Mouse (Mus musculus): ENCODE data around the gene Arrdc1. TPM values are rescaled to one million over a fixed set of nuclear protein-coding genes. Genes with fewer than 3 reads are reported as not detected.

The Arrdc1 gene
- polyA plus RNA-seq, 1 experiment from 2014 or later: 40.9 TPM

DNA sequence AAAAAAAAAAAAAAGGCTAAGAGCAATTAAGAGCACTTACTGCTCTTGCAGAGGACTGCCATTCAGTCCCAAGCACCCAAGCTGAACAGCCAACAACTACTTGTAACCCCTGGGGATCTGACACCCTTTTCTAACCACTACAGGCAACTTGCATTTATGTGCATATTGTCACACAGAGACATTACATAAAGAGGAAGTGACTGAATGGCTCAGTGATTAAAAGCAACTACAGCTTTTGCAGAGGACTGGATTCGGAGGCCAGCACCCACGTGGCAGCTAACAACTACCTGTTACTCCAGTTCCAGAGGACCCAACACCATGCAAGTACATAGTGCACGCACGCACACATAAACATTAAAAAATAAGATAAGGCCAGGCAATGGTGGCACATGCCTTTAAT, 24.6 kb downstream of the Arrdc1 start:
- Histone ChIP-seq H3K4me2 (ENCODE audit: low read length) (no peak overlapping the region), H3K9me3 (ENCODE audit: control insufficient read depth, low read length) (no peaks in the 10 kb centered on the region), H3K27me3 (replicated peaks; ENCODE audit: control insufficient read depth, insufficient read depth, low read length) (no peaks in the 10 kb centered on the region), H3K9ac (replicated peaks; ENCODE audit: low read depth, low read length) (no peak overlapping the region), H3K27ac (ENCODE audit: low read length) (no peak overlapping the region), H3K4me3 (replicated peaks; ENCODE audit: low read length) (no peak overlapping the region), H3K4me1 (replicated peaks; ENCODE audit: control insufficient read depth, insufficient read depth, low read length) (peaks cover 15% of the 10 kb centered on the region), H3K36me3 (ENCODE audit: control insufficient read depth, insufficient read depth) (0 out of 2 replicates have a peak, but pooled peaks cover 3% of the 10 kb centered on the region)
- no peak for ATAC-seq
- WGBS: over 99% methylated on average over 4 of the region's 4 CpGs

DNA sequence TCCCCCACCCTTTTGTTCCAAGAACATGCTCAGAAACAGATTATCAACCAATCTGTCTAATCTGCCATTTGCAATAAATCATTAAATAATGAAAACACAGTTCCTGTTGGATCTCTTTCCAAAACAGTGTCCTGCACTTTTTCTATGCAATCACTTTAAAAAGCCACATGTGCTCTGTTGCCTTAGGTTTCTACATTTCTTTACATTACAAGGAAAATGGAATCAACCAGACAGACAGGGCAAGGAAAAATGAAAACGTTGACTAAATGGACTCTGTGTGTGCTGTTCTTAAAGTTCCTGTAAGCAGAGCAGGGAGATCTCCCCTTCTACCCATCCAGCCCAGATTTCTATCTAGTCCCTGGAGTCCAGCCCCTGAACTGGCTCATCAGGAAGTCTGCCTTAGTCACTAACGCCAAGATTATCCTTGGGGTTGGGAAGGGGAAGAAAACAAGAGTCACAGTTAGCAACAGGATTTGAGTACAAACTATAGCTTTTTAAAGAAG, 29.3 kb downstream of the Arrdc1 start:
- Histone ChIP-seq H3K27me3 (replicated peaks; ENCODE audit: control insufficient read depth, insufficient read depth, low read length) (no peaks in the 10 kb centered on the region), H3K27ac (ENCODE audit: low read length) (peak overlapping the region; percentile 84), H3K4me2 (ENCODE audit: low read length) (no peak overlapping the region; the same call in 1 of the 2 replicates), H3K4me1 (replicated peaks; ENCODE audit: control insufficient read depth, insufficient read depth, low read length) (peaks cover 37% of the 10 kb centered on the region), H3K9ac (replicated peaks; ENCODE audit: low read depth, low read length) (no peak overlapping the region), H3K9me3 (ENCODE audit: control insufficient read depth, low read length) (no peaks in the 10 kb centered on the region), H3K36me3 (ENCODE audit: control insufficient read depth, insufficient read depth) (no peaks in the 10 kb centered on the region), H3K4me3 (replicated peaks; ENCODE audit: low read length) (no peak overlapping the region)
- WGBS: 10% methylated on average over 2 of the region's 2 CpGs
- peak; percentile 6; the same call in 1 of the 2 replicates for ATAC-seq

- Histone ChIP-seq H3K36me3 (ENCODE audit: control insufficient read depth, insufficient read depth) (no peaks in the 10 kb centered on the region), H3K4me3 (replicated peaks; ENCODE audit: low read length) (no peak overlapping the region), H3K9me3 (ENCODE audit: control insufficient read depth, low read length) (no peaks in the 10 kb centered on the region), H3K4me2 (ENCODE audit: low read length) (peak overlapping the region; percentile 10; the same call in 1 of the 2 replicates), H3K4me1 (replicated peaks; ENCODE audit: control insufficient read depth, insufficient read depth, low read length) (peaks cover 37% of the 10 kb centered on the region), H3K9ac (replicated peaks; ENCODE audit: low read depth, low read length) (no peak overlapping the region), H3K27me3 (replicated peaks; ENCODE audit: control insufficient read depth, insufficient read depth, low read length) (no peaks in the 10 kb centered on the region), H3K27ac (ENCODE audit: low read length) (peak overlapping the region; percentile 84)
- 46% methylated on average over 11 of the region's 11 CpGs for whole genome bisulfite sequencing
- peak; percentile 77 for ATAC-seq
These were observed 30.0 kb downstream of the Arrdc1 start for GRCm38 (mm10) chr2:24904823-24905652.

DNA sequence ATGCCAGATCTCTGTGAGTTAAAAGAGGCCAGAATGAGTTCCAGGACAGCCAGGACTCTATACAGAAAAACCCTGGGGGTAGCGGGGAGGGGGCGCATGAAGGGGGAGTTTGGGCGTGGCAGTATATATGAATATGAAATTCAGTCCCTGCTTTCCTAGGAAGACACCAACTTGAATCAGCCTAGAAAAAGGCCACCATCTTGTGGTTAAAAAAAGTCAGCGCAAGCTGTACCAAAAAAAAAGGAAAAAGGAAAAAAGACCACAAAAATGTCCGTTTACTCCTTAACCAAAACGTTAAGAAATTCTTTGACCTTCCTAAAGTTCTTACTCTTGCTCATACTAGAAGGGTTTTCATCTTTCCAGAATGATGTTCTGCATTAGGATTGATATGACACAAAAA, 32.1 kb downstream of the Arrdc1 start:
- ATAC-seq: no peak
- 91% methylated on average over 6 of the region's 6 CpGs for WGBS
- no peak overlapping the region for H3K4me2 ChIP-seq (ENCODE audit: low read length)
- no peaks in the 10 kb centered on the region for H3K9me3 ChIP-seq (ENCODE audit: control insufficient read depth, low read length)
- H3K27me3 ChIP-seq (replicated peaks; ENCODE audit: control insufficient read depth, insufficient read depth, low read length): no peaks in the 10 kb centered on the region
- H3K36me3 ChIP-seq (ENCODE audit: control insufficient read depth, insufficient read depth): no peaks in the 10 kb centered on the region
- H3K4me1 ChIP-seq (replicated peaks; ENCODE audit: control insufficient read depth, insufficient read depth, low read length): peaks cover 37% of the 10 kb centered on the region
- no peak overlapping the region for H3K9ac ChIP-seq (replicated peaks; ENCODE audit: low read depth, low read length)
- H3K4me3 ChIP-seq (replicated peaks; ENCODE audit: low read length): no peak overlapping the region
- no peak overlapping the region for H3K27ac ChIP-seq (ENCODE audit: low read length)

- Histone ChIP-seq H3K4me1 (replicated peaks; ENCODE audit: control insufficient read depth, insufficient read depth, low read length) (peaks cover 28% of the 10 kb centered on the region), H3K4me2 (ENCODE audit: low read length) (no peak overlapping the region), H3K9me3 (ENCODE audit: control insufficient read depth, low read length) (no peaks in the 10 kb centered on the region), H3K27me3 (replicated peaks; ENCODE audit: control insufficient read depth, insufficient read depth, low read length) (no peaks in the 10 kb centered on the region), H3K36me3 (ENCODE audit: control insufficient read depth, insufficient read depth) (no peaks in the 10 kb centered on the region), H3K4me3 (replicated peaks; ENCODE audit: low read length) (no peak overlapping the region), H3K27ac (ENCODE audit: low read length) (no peak overlapping the region), H3K9ac (replicated peaks; ENCODE audit: low read depth, low read length) (no peak overlapping the region)
- 34% methylated on average over 5 of the region's 5 CpGs for WGBS
- no peak for ATAC-seq
These were observed 34.0 kb downstream of the Arrdc1 start for GRCm38 (mm10) chr2:24901055-24901454.

DNA sequence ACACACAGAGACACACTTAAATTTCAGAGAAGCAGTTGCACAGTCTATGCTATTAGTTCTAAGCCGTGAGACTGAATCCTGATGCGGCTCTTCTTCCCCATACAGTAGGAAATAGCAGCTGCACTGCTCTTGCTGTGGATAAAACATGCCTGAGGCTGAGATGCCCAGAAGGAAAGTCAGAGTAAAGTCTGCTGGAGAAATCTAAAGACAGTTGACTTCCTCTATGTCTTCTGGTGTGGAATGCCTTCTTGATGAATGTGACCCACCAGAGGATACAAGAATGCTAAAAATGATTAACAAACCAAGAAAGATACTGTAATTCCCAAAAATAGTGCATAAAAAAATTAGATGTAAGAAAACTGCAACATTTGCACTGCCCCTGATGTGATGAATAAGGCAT, 35.8 kb downstream of the Arrdc1 start:
- Histone ChIP-seq H3K27me3 (replicated peaks; ENCODE audit: control insufficient read depth, insufficient read depth, low read length) (no peaks in the 10 kb centered on the region), H3K4me2 (ENCODE audit: low read length) (no peak overlapping the region), H3K9ac (replicated peaks; ENCODE audit: low read depth, low read length) (no peak overlapping the region), H3K27ac (ENCODE audit: low read length) (no peak overlapping the region), H3K4me1 (replicated peaks; ENCODE audit: control insufficient read depth, insufficient read depth, low read length) (peaks cover 14% of the 10 kb centered on the region), H3K4me3 (replicated peaks; ENCODE audit: low read length) (no peak overlapping the region), H3K9me3 (ENCODE audit: control insufficient read depth, low read length) (no peaks in the 10 kb centered on the region), H3K36me3 (ENCODE audit: control insufficient read depth, insufficient read depth) (no peaks in the 10 kb centered on the region)
- WGBS: 94% methylated on average over 2 of the region's 2 CpGs
- no peak for ATAC-seq

DNA sequence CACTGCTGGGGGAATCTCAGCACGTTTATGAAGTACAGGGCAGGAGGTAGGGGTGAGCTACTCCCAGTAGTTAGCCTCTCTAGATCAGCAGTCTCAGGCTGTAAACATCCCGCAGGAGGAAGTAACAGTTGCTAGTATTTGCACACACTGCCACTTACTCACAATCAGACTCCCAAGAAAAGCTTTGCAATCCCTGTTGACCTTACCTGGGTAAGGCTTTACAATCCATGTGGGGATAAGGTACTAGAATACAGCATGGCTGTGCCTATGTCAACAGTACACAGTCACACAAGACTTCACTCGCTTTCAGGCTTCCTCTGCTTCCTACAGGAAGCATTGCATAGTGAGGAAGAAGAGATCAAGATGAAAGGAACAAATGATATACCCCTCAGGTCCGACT, 38.3 kb downstream of the Arrdc1 start:
- WGBS: 86% methylated on average over 4 of the region's 4 CpGs
- no peaks in the 10 kb centered on the region for H3K36me3 ChIP-seq (ENCODE audit: control insufficient read depth, insufficient read depth)
- H3K27ac ChIP-seq (ENCODE audit: low read length): no peak overlapping the region
- no peak overlapping the region for H3K9ac ChIP-seq (replicated peaks; ENCODE audit: low read depth, low read length)
- H3K4me2 ChIP-seq (ENCODE audit: low read length): no peak overlapping the region
- ATAC-seq: no peak
- H3K4me3 ChIP-seq (replicated peaks; ENCODE audit: low read length): no peak overlapping the region
- no peaks in the 10 kb centered on the region for H3K27me3 ChIP-seq (replicated peaks; ENCODE audit: control insufficient read depth, insufficient read depth, low read length)
- peaks cover 11% of the 10 kb centered on the region for H3K4me1 ChIP-seq (replicated peaks; ENCODE audit: control insufficient read depth, insufficient read depth, low read length)
- H3K9me3 ChIP-seq (ENCODE audit: control insufficient read depth, low read length): no peaks in the 10 kb centered on the region

DNA sequence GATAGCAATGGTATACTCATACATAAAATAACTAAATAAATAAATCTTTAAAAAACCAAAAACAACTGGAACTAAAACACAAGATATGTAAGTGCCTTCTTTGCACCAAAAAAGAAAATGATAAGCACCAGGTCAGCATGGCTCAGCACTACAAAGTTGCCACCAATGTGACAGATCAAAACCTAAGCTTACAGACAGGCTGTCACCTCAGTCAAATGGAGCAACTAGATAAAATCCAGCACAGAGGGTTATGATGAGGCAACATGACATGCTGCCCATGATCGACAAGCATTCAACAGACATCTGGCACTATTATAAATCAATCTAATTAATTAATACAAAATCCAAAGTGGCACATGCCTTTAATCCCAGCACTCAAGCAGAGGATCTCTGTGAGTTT, 40.8 kb downstream of the Arrdc1 start:
- 88% methylated on average over 1 of the region's 1 CpGs for WGBS
- Histone ChIP-seq H3K27me3 (replicated peaks; ENCODE audit: control insufficient read depth, insufficient read depth, low read length) (no peaks in the 10 kb centered on the region), H3K9ac (replicated peaks; ENCODE audit: low read depth, low read length) (no peak overlapping the region), H3K4me2 (ENCODE audit: low read length) (no peak overlapping the region), H3K9me3 (ENCODE audit: control insufficient read depth, low read length) (no peaks in the 10 kb centered on the region), H3K36me3 (ENCODE audit: control insufficient read depth, insufficient read depth) (no peaks in the 10 kb centered on the region), H3K4me3 (replicated peaks; ENCODE audit: low read length) (no peak overlapping the region), H3K4me1 (replicated peaks; ENCODE audit: control insufficient read depth, insufficient read depth, low read length) (peaks cover 3% of the 10 kb centered on the region; the same call in 1 of the 2 replicates), H3K27ac (ENCODE audit: low read length) (no peak overlapping the region)
- no peak for ATAC-seq

- no peak for ATAC-seq
- Histone ChIP-seq H3K4me1 (replicated peaks; ENCODE audit: control insufficient read depth, insufficient read depth, low read length) (peaks cover 3% of the 10 kb centered on the region; the same call in 1 of the 2 replicates), H3K4me3 (replicated peaks; ENCODE audit: low read length) (no peak overlapping the region), H3K36me3 (ENCODE audit: control insufficient read depth, insufficient read depth) (no peaks in the 10 kb centered on the region), H3K9ac (replicated peaks; ENCODE audit: low read depth, low read length) (no peak overlapping the region), H3K4me2 (ENCODE audit: low read length) (no peak overlapping the region), H3K27ac (ENCODE audit: low read length) (no peak overlapping the region), H3K9me3 (ENCODE audit: control insufficient read depth, low read length) (no peaks in the 10 kb centered on the region), H3K27me3 (replicated peaks; ENCODE audit: control insufficient read depth, insufficient read depth, low read length) (no peaks in the 10 kb centered on the region)
- 88% methylated on average over 5 of the region's 5 CpGs for WGBS
These were observed 42.7 kb downstream of the Arrdc1 start for GRCm38 (mm10) chr2:24892318-24892717.
